Comparison of ENCODE assay signal across 7 mouse cellular contexts in genomic region chr15:7809841-7810391, GRCm38 (mm10). TPM values are rescaled to one million over a fixed set of nuclear protein-coding genes. Genes with fewer than 3 reads are reported as not detected.
A peak's percentile ranks its signal among the peaks of the same experiment; 100 is the strongest.
DNase-seq lines count a peak whose midpoint lies in the region; ATAC-seq and TF ChIP-seq lines count a peak whose summit lies in the region.

No protein-coding gene starts in this region.

- H3K4me2 ChIP-seq in embryonic facial prominence, embryonic 13.5 days: peak overlapping the region; percentile 90
- peak overlapping the region; percentile 93 for H3K4me2 ChIP-seq in intestine, embryonic 16.5 days (ENCODE audit: low read depth, low read length)
- peak overlapping the region; percentile 99 for H3K4me2 ChIP-seq in midbrain, postnatal 0 days (ENCODE audit: low read depth, low read length, poor library complexity, severe bottlenecking)

- no peak overlapping the region for H3K27ac ChIP-seq in embryonic facial prominence, embryonic 13.5 days
- H3K27ac ChIP-seq in intestine, embryonic 16.5 days (ENCODE audit: low read length): peak overlapping the region; percentile 77
- no peak overlapping the region for H3K27ac ChIP-seq in midbrain, postnatal 0 days (ENCODE audit: low read depth, low read length)

- H3K9ac ChIP-seq in embryonic facial prominence, embryonic 13.5 days: peak overlapping the region; percentile 78
- peak overlapping the region; percentile 78 for H3K9ac ChIP-seq in intestine, embryonic 16.5 days (ENCODE audit: low read depth, low read length)
- H3K9ac ChIP-seq in midbrain, postnatal 0 days (replicated peaks; ENCODE audit: low read length, poor library complexity, severe bottlenecking): no peak overlapping the region

- H3K4me3 ChIP-seq in embryonic facial prominence, embryonic 13.5 days: peak overlapping the region; percentile 62
- H3K4me3 ChIP-seq in intestine, embryonic 16.5 days (ENCODE audit: low read length): peak overlapping the region; percentile 66
- peak overlapping the region; percentile 57 for H3K4me3 ChIP-seq in midbrain, postnatal 0 days (ENCODE audit: low read depth, low read length)

- DNase-seq in ovary, adult 18-20 months (ENCODE audit: low spot score): peak; percentile 50
- DNase-seq in ovary, postnatal 10 days (ENCODE audit: low spot score): no peak
- DNase-seq in midbrain, postnatal 0 days (ENCODE audit: low spot score): peak; percentile 40
- no peak for DNase-seq in urinary bladder, postnatal 25 days (ENCODE audit: low spot score)

- ATAC-seq in embryonic facial prominence, embryonic 13.5 days (ENCODE audit: insufficient number of reproducible peaks, insufficient read depth, low FRiP score, low TSS enrichment, low read depth): no peak
- peak; percentile 47 for ATAC-seq in intestine, embryonic 16.5 days
- no peak for ATAC-seq in midbrain, postnatal 0 days (ENCODE audit: low FRiP score)
- no peak for ATAC-seq in cerebellum, adult (ENCODE audit: insufficient number of reproducible peaks, low FRiP score, low TSS enrichment)

- peaks cover 90% of the 10 kb centered on the region for H3K27me3 ChIP-seq in embryonic facial prominence, embryonic 13.5 days
- H3K27me3 ChIP-seq in intestine, embryonic 16.5 days (replicated peaks; ENCODE audit: control insufficient read depth, insufficient read depth, low read length): peaks cover 36% of the 10 kb centered on the region
- peaks cover 50% of the 10 kb centered on the region for H3K27me3 ChIP-seq in midbrain, postnatal 0 days (ENCODE audit: insufficient read depth, low read length)

- peaks cover 53% of the 10 kb centered on the region for H3K4me1 ChIP-seq in embryonic facial prominence, embryonic 13.5 days
- H3K4me1 ChIP-seq in intestine, embryonic 16.5 days (ENCODE audit: control insufficient read depth, insufficient read depth, low read length): peaks cover 5% of the 10 kb centered on the region
- H3K4me1 ChIP-seq in midbrain, postnatal 0 days (ENCODE audit: insufficient read depth, low read length): peaks cover 10% of the 10 kb centered on the region

- peak; percentile 34 for TF ChIP-seq CTCF in midbrain, postnatal 0 days (IDR thresholded peaks at IDR 0.05)

- no peaks in the 10 kb centered on the region for H3K36me3 ChIP-seq in embryonic facial prominence, embryonic 13.5 days
- H3K36me3 ChIP-seq in intestine, embryonic 16.5 days (ENCODE audit: control insufficient read depth, insufficient read depth, low read length): no peaks in the 10 kb centered on the region
- no peaks in the 10 kb centered on the region for H3K36me3 ChIP-seq in midbrain, postnatal 0 days (ENCODE audit: insufficient read depth, low read length)

- no peaks in the 10 kb centered on the region for H3K9me3 ChIP-seq in embryonic facial prominence, embryonic 13.5 days
- H3K9me3 ChIP-seq in intestine, embryonic 16.5 days (ENCODE audit: control insufficient read depth, low read length): no peaks in the 10 kb centered on the region
- H3K9me3 ChIP-seq in midbrain, postnatal 0 days (ENCODE audit: low read length): no peaks in the 10 kb centered on the region

- WGBS in embryonic facial prominence, embryonic 13.5 days: under 1% methylated on average over 32 of the region's 32 CpGs
- WGBS in intestine, embryonic 16.5 days: under 1% methylated on average over 32 of the region's 32 CpGs
- WGBS in midbrain, postnatal 0 days: 1% methylated on average over 29 of the region's 32 CpGs

RNA-seq across cellular contexts. Expression of gene Gdnf, which starts 0.7 kb away (rescaled TPM):
- 0.84 and 1.2 TPM in 2 replicates for polyA plus RNA-seq in embryonic facial prominence, embryonic 13.5 days (2015; fragmentation: Nextera tagmentation; extraction: Ambion mirVana)
- polyA plus RNA-seq in intestine, embryonic 16.5 days (2015; fragmentation: Nextera tagmentation; extraction: Ambion mirVana): 1.3 and 1.4 TPM in 2 replicates
- total RNA-seq in midbrain, postnatal 0 days (2014; rRNA removed): 0.19 and 0.71 TPM in 2 replicates
- 0.06 and 0.17 TPM in 2 replicates for polyA plus RNA-seq in midbrain, postnatal 0 days (2015; fragmentation: Nextera tagmentation; extraction: Ambion mirVana)

Comparison
In these comparisons a context has a peak if more than half of its experiments do, and no peak if none do; other contexts are left out.
1. DNase-seq: peak in ovary, adult 18-20 months (single experiment) and midbrain, postnatal 0 days (single experiment); none in ovary, postnatal 10 days (single experiment) and urinary bladder, postnatal 25 days (single experiment).
2. Peak in every context shown above with its lines, with median percentiles within 50 percentile points of each other: H3K4me2 ChIP-seq and H3K4me3 ChIP-seq.